Mouse (Mus musculus): ENCODE data around the gene Ak2. TPM values are rescaled to one million over a fixed set of nuclear protein-coding genes. Genes with fewer than 3 reads are reported as not detected.
A peak's percentile ranks its signal among the peaks of the same experiment; 100 is the strongest.

The Ak2 gene
- polyA plus RNA-seq, 1 experiment from 2014 or later = 139 TPM

DNA sequence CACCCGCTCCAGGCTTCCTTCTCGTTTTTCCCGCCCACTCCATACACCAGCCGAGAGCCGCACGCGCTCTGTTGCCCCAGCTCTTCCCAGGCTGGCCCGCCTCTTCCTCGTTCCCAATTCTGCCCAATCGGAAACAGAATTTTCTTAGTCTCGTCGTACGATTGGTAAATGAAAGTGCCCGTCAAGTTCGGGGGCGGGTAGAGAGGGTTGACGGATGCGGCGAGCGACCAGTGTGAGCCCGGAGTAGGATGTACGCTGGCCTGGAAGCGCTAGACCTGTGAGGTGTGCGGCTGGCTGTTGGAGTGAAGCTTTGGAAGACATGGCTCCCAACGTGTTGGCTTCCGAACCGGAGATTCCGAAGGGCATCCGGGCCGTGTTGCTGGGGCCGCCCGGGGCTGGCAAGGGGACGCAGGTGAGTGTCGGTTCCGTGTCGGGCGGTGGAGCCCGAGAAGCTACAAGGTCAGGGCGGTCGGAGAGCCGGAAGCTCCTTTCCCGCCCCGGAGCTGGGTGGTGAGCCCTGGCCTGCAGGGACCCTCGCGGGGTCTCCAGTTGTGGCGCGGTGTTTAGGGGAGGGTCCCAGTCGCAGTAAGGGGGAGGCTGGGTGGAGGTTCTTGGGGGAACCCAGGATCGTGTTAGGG is 1.4 kb downstream of the Ak2 start:
- Histone ChIP-seq H3K4me1 (ENCODE audit: control insufficient read depth, insufficient read depth, low read length) (peaks cover 24% of the 10 kb centered on the region), H3K4me3 (ENCODE audit: low read depth, low read length) (peak overlapping the region; percentile 63), H3K4me2 (peak overlapping the region; percentile 96), H3K9ac (ENCODE audit: low read depth, low read length) (peak overlapping the region; percentile 71), H3K36me3 (ENCODE audit: control insufficient read depth, insufficient read depth, low read length) (no peaks in the 10 kb centered on the region), H3K9me3 (replicated peaks; ENCODE audit: control insufficient read depth, low read length) (no peaks in the 10 kb centered on the region), H3K27me3 (ENCODE audit: control insufficient read depth, insufficient read depth, low read length) (no peaks in the 10 kb centered on the region), H3K27ac (ENCODE audit: low read depth, low read length) (peak overlapping the region; percentile 37)
- under 1% methylated on average over 49 of the region's 49 CpGs for WGBS (ENCODE audit: insufficient replicate concordance)
- ATAC-seq (replicated peaks; ENCODE audit: insufficient number of reproducible peaks, low FRiP score, low TSS enrichment) = peak; percentile 97

DNA sequence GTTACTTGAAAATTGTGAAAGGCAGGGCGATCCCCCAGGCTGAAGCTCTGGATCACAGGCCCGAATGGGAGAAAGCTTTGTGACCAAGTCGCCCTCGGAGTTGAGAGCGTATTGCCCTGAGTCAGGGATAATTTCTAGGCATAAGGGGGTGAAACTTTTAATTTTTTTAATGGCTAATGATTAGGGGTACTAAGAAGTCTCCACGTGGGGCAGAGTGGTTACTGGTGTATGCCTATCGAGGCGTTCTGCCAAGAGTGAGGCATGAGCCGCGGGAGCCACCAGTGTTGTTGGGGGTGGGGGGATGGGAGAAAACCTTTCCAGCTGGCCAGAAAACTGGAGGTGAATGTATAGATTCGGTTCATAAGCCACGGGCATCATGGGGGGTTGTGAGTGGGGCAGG is 1.9 kb downstream of the Ak2 start:
- Histone ChIP-seq H3K4me2 (peak overlapping the region; percentile 96), H3K4me3 (ENCODE audit: low read depth, low read length) (peak overlapping the region; percentile 63), H3K9ac (ENCODE audit: low read depth, low read length) (peak overlapping the region; percentile 71), H3K9me3 (replicated peaks; ENCODE audit: control insufficient read depth, low read length) (no peaks in the 10 kb centered on the region), H3K36me3 (ENCODE audit: control insufficient read depth, insufficient read depth, low read length) (no peaks in the 10 kb centered on the region), H3K27ac (ENCODE audit: low read depth, low read length) (peak overlapping the region; percentile 37), H3K27me3 (ENCODE audit: control insufficient read depth, insufficient read depth, low read length) (no peaks in the 10 kb centered on the region), H3K4me1 (ENCODE audit: control insufficient read depth, insufficient read depth, low read length) (peaks cover 24% of the 10 kb centered on the region)
- 2% methylated on average over 12 of the region's 12 CpGs for WGBS (ENCODE audit: insufficient replicate concordance)
- 0 out of 2 replicates have a peak, but pooled peaks have one; percentile 6 for ATAC-seq (replicated peaks; ENCODE audit: insufficient number of reproducible peaks, low FRiP score, low TSS enrichment)

- peaks cover 6% of the 10 kb centered on the region; the same call in 1 of the 2 replicates for H3K36me3 ChIP-seq (ENCODE audit: control insufficient read depth, insufficient read depth, low read length)
- ATAC-seq (replicated peaks; ENCODE audit: insufficient number of reproducible peaks, low FRiP score, low TSS enrichment) = no peak
- H3K9ac ChIP-seq (ENCODE audit: low read depth, low read length) = no peak overlapping the region
- no peaks in the 10 kb centered on the region for H3K27me3 ChIP-seq (ENCODE audit: control insufficient read depth, insufficient read depth, low read length)
- peak overlapping the region; percentile 96; the same call in 1 of the 2 replicates for H3K4me2 ChIP-seq
- 63% methylated on average over 7 of the region's 7 CpGs for WGBS (ENCODE audit: insufficient replicate concordance)
- H3K4me3 ChIP-seq (ENCODE audit: low read depth, low read length) = no peak overlapping the region
- H3K27ac ChIP-seq (ENCODE audit: low read depth, low read length) = no peak overlapping the region; the same call in 1 of the 2 replicates
- no peaks in the 10 kb centered on the region for H3K9me3 ChIP-seq (replicated peaks; ENCODE audit: control insufficient read depth, low read length)
- H3K4me1 ChIP-seq (ENCODE audit: control insufficient read depth, insufficient read depth, low read length) = peaks cover 24% of the 10 kb centered on the region
Measured at GRCm38 (mm10) chr4:128995238-128995637, 3.5 kb downstream of the Ak2 start.

DNA sequence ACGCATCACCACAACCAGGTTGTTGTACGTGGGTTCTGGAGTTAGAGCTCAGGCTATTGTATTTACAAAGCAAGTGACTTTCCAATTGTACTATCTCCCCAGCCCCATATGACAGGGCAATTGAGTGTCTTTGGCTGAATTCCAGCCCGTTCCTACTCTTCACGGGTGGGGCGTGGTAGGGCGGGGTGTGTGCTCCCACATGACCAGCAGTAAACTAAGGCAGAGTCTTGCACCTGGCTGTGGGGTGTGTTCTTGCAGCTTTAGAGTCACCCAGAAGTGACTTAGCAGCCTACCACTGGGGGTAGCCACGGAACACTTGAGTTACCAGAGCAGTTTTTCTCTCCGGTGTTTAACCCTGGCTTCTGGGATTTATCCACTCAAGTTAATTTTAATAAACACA is 5.5 kb downstream of the Ak2 start:
- Histone ChIP-seq H3K36me3 (ENCODE audit: control insufficient read depth, insufficient read depth, low read length) (peaks cover 14% of the 10 kb centered on the region), H3K4me3 (ENCODE audit: low read depth, low read length) (no peak overlapping the region), H3K9ac (ENCODE audit: low read depth, low read length) (no peak overlapping the region), H3K4me2 (no peak overlapping the region), H3K27me3 (ENCODE audit: control insufficient read depth, insufficient read depth, low read length) (no peaks in the 10 kb centered on the region), H3K4me1 (ENCODE audit: control insufficient read depth, insufficient read depth, low read length) (peaks cover 24% of the 10 kb centered on the region), H3K27ac (ENCODE audit: low read depth, low read length) (no peak overlapping the region), H3K9me3 (replicated peaks; ENCODE audit: control insufficient read depth, low read length) (no peaks in the 10 kb centered on the region)
- WGBS (ENCODE audit: insufficient replicate concordance) = 75% methylated on average over 8 of the region's 8 CpGs
- ATAC-seq (replicated peaks; ENCODE audit: insufficient number of reproducible peaks, low FRiP score, low TSS enrichment) = no peak

DNA sequence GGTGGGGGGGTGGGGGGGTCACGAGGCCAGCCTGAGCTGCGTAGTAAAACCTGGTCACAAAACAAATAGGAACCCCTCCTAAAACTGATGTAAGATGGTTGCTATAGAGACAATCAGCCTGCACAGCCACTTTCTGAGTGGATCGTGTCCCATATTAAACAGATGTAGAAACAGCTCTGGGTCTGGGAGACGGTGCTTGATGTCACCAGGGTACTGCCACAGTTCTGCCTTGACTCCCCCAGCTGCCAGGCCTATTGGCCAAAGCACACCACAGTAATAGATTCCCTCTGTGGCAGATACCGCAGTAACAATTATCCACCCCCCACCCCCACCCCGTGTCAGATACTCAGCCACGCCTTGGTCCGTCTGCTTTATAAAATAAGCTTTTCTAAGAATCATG is 6.6 kb downstream of the Ak2 start:
- Histone ChIP-seq H3K27ac (ENCODE audit: low read depth, low read length) (no peak overlapping the region), H3K4me2 (no peak overlapping the region), H3K9me3 (replicated peaks; ENCODE audit: control insufficient read depth, low read length) (no peaks in the 10 kb centered on the region), H3K4me1 (ENCODE audit: control insufficient read depth, insufficient read depth, low read length) (peaks cover 24% of the 10 kb centered on the region), H3K9ac (ENCODE audit: low read depth, low read length) (no peak overlapping the region), H3K4me3 (ENCODE audit: low read depth, low read length) (no peak overlapping the region), H3K27me3 (ENCODE audit: control insufficient read depth, insufficient read depth, low read length) (no peaks in the 10 kb centered on the region), H3K36me3 (ENCODE audit: control insufficient read depth, insufficient read depth, low read length) (peaks cover 24% of the 10 kb centered on the region)
- ATAC-seq (replicated peaks; ENCODE audit: insufficient number of reproducible peaks, low FRiP score, low TSS enrichment) = no peak
- whole genome bisulfite sequencing (ENCODE audit: insufficient replicate concordance) = 85% methylated on average over 8 of the region's 8 CpGs

DNA sequence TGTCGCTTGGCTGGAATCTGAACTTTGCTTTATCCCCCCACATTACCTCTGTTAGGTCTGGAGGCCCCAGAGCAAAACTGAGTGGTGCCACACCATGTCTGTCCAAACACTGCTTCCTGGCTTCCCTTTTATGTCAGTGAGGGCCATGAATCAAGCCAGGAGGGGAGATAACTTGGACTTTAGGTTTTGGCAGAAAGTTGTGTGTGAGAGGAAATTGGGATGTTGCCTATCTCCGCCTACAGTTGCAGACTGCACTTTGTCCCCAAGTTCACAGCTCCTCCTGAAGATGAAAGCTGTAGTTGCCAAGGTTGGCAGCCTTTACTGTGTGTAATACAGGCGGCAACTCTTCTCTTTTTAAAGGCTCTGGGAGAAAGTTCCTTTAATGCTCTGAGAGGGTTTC is 9.0 kb downstream of the Ak2 start:
- Histone ChIP-seq H3K9me3 (replicated peaks; ENCODE audit: control insufficient read depth, low read length) (no peaks in the 10 kb centered on the region), H3K4me2 (no peak overlapping the region), H3K27me3 (ENCODE audit: control insufficient read depth, insufficient read depth, low read length) (no peaks in the 10 kb centered on the region), H3K4me3 (ENCODE audit: low read depth, low read length) (no peak overlapping the region), H3K9ac (ENCODE audit: low read depth, low read length) (no peak overlapping the region), H3K27ac (ENCODE audit: low read depth, low read length) (no peak overlapping the region), H3K4me1 (ENCODE audit: control insufficient read depth, insufficient read depth, low read length) (peaks cover 8% of the 10 kb centered on the region), H3K36me3 (ENCODE audit: control insufficient read depth, insufficient read depth, low read length) (peaks cover 29% of the 10 kb centered on the region)
- WGBS (ENCODE audit: insufficient replicate concordance) = 88% methylated on average over 3 of the region's 3 CpGs
- no peak for ATAC-seq (replicated peaks; ENCODE audit: insufficient number of reproducible peaks, low FRiP score, low TSS enrichment)

GRCm38 (mm10) chr4:129003720-129004119 is 12.0 kb downstream of the Ak2 start:
- 83% methylated on average over 8 of the region's 8 CpGs for WGBS (ENCODE audit: insufficient replicate concordance)
- Histone ChIP-seq H3K27me3 (ENCODE audit: control insufficient read depth, insufficient read depth, low read length) (no peaks in the 10 kb centered on the region), H3K36me3 (ENCODE audit: control insufficient read depth, insufficient read depth, low read length) (peaks cover 39% of the 10 kb centered on the region), H3K4me1 (ENCODE audit: control insufficient read depth, insufficient read depth, low read length) (no peaks in the 10 kb centered on the region), H3K27ac (ENCODE audit: low read depth, low read length) (no peak overlapping the region), H3K9me3 (replicated peaks; ENCODE audit: control insufficient read depth, low read length) (no peaks in the 10 kb centered on the region), H3K4me2 (no peak overlapping the region), H3K4me3 (ENCODE audit: low read depth, low read length) (no peak overlapping the region), H3K9ac (ENCODE audit: low read depth, low read length) (no peak overlapping the region)
- no peak for ATAC-seq (replicated peaks; ENCODE audit: insufficient number of reproducible peaks, low FRiP score, low TSS enrichment)

- 87% methylated on average over 12 of the region's 12 CpGs for WGBS (ENCODE audit: insufficient replicate concordance)
- Histone ChIP-seq H3K4me3 (ENCODE audit: low read depth, low read length) (no peak overlapping the region), H3K27ac (ENCODE audit: low read depth, low read length) (no peak overlapping the region), H3K4me2 (no peak overlapping the region), H3K27me3 (ENCODE audit: control insufficient read depth, insufficient read depth, low read length) (no peaks in the 10 kb centered on the region), H3K36me3 (ENCODE audit: control insufficient read depth, insufficient read depth, low read length) (peaks cover 24% of the 10 kb centered on the region), H3K9ac (ENCODE audit: low read depth, low read length) (no peak overlapping the region), H3K4me1 (ENCODE audit: control insufficient read depth, insufficient read depth, low read length) (peaks cover 14% of the 10 kb centered on the region), H3K9me3 (replicated peaks; ENCODE audit: control insufficient read depth, low read length) (no peaks in the 10 kb centered on the region)
- no peak for ATAC-seq (replicated peaks; ENCODE audit: insufficient number of reproducible peaks, low FRiP score, low TSS enrichment)
Measured at GRCm38 (mm10) chr4:129008006-129008519, 16.3 kb downstream of the Ak2 start.

DNA sequence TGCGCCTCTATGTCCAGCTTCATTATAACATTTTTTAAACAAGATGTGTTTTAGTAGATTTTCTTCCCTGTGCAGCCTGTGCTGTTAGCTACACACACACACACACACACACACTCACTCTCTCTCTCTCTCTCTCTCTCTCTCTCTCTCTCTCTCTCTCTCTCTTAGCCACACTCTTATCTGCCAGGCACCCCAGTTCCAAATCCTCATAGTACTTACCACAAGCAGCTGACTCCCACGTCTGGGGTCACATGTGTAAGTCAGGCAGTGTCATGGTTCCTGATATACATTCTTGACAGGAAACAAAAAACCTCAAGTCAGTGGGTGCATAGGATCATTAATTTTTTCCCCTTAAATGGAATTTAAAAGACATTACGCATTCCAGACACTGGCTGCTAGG is 16.9 kb downstream of the Ak2 start:
- no peak overlapping the region for H3K27ac ChIP-seq (ENCODE audit: low read depth, low read length)
- H3K27me3 ChIP-seq (ENCODE audit: control insufficient read depth, insufficient read depth, low read length) = no peaks in the 10 kb centered on the region; the same call in 1 of the 2 replicates
- H3K9ac ChIP-seq (ENCODE audit: low read depth, low read length) = no peak overlapping the region
- H3K4me1 ChIP-seq (ENCODE audit: control insufficient read depth, insufficient read depth, low read length) = peaks cover 14% of the 10 kb centered on the region
- H3K4me2 ChIP-seq = no peak overlapping the region
- WGBS (ENCODE audit: insufficient replicate concordance) = 68% methylated on average over 3 of the region's 3 CpGs
- no peaks in the 10 kb centered on the region for H3K9me3 ChIP-seq (replicated peaks; ENCODE audit: control insufficient read depth, low read length)
- no peak overlapping the region for H3K4me3 ChIP-seq (ENCODE audit: low read depth, low read length)
- ATAC-seq (replicated peaks; ENCODE audit: insufficient number of reproducible peaks, low FRiP score, low TSS enrichment) = no peak
- peaks cover 18% of the 10 kb centered on the region for H3K36me3 ChIP-seq (ENCODE audit: control insufficient read depth, insufficient read depth, low read length)

Measured in heart, embryonic 11.5 days (tissue).